Mouse (Mus musculus): ENCODE data around the gene Gadl1. TPM values are rescaled to one million over a fixed set of nuclear protein-coding genes. Genes with fewer than 3 reads are reported as not detected.

Gadl1 gene
- polyA plus RNA-seq, 1 experiment from 2014 or later, result 0.30 TPM

DNA sequence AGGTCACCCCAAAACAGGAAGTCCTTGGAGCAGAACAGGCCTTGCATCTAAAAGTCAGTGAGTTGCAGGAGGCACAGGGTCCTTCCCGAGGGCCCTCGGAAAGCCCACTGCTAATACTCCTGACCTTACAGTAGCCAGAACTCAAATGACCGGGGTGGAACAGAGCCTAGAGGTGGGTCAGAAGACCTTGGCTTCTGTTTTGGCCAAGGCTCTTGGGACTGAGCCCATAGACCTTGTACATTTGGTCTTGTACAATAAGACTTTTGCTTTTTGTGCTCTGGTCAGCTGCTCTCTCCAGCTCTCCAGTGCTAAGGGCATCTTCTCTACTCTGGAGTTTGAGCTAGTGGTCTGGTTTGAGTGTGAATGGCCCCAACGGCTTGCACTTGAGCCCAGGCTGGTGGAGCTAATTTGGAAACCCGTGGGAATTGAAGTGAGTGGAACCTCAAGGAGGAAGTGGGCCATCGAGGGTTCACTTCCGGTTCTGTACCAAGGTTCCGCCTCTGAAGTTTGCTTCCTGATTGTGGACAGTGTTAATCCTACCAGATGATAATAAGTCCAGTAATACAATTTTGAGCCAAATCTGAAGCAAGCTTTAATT lies 174.6 kb downstream of the Gadl1 start:
- Histone ChIP-seq H3K9ac (ENCODE audit: low read depth, low read length) (no peak overlapping the region), H3K4me2 (replicated peaks; ENCODE audit: low read depth) (no peak overlapping the region), H3K4me3 (ENCODE audit: low read depth, low read length) (no peak overlapping the region), H3K9me3 (ENCODE audit: control insufficient read depth) (no peaks in the 10 kb centered on the region), H3K27ac (ENCODE audit: low read depth, low read length) (no peak overlapping the region), H3K36me3 (ENCODE audit: control insufficient read depth, insufficient read depth) (peaks cover 5% of the 10 kb centered on the region; the same call in 1 of the 2 replicates), H3K27me3 (replicated peaks; ENCODE audit: control insufficient read depth, insufficient read depth, low read length) (no peaks in the 10 kb centered on the region), H3K4me1 (replicated peaks; ENCODE audit: control insufficient read depth, insufficient read depth, low read length) (no peaks in the 10 kb centered on the region)
- 86% methylated on average over 8 of the region's 8 CpGs for WGBS
- ATAC-seq, result no peak
- no peak for TF ChIP-seq CTCF (IDR thresholded peaks at IDR 0.05; ENCODE audit: low read depth)

DNA sequence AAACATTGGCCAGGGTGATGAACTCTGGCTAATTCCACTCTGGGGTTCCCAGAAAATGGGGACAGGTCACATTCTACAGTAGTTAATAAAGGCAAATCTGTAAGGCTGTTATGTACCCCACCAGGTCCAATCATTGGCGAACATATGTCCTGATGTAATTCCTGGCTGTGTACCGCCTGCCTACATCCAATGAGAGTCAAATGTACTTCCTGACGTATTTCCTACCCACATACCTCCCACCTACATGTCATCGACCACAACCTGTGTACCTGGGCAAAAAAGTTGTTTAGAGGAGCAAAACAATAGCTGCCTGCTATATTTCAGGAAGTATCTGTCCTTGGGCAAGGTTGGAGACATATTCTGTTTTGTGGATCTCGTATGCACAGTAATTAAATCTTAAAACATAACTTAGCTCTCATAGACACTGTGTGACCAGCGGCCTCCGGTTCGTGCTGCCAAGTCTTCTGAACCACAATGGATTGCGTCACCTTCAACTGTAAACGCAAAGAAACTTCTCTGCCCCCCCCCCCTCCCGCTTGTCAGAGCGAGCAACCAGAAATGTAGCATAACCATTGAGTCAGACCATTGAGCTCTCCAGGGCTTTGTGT lies 175.2 kb downstream of the Gadl1 start:
- no peak overlapping the region for H3K4me2 ChIP-seq (replicated peaks; ENCODE audit: low read depth)
- WGBS, result 79% methylated on average over 12 of the region's 12 CpGs
- no peak overlapping the region for H3K4me3 ChIP-seq (ENCODE audit: low read depth, low read length)
- no peaks in the 10 kb centered on the region for H3K27me3 ChIP-seq (replicated peaks; ENCODE audit: control insufficient read depth, insufficient read depth, low read length)
- TF ChIP-seq CTCF (IDR thresholded peaks at IDR 0.05; ENCODE audit: low read depth), result no peak
- no peaks in the 10 kb centered on the region for H3K9me3 ChIP-seq (ENCODE audit: control insufficient read depth)
- no peak overlapping the region for H3K27ac ChIP-seq (ENCODE audit: low read depth, low read length)
- no peak overlapping the region for H3K9ac ChIP-seq (ENCODE audit: low read depth, low read length)
- H3K4me1 ChIP-seq (replicated peaks; ENCODE audit: control insufficient read depth, insufficient read depth, low read length), result no peaks in the 10 kb centered on the region
- ATAC-seq, result no peak
- peaks cover 9% of the 10 kb centered on the region for H3K36me3 ChIP-seq (ENCODE audit: control insufficient read depth, insufficient read depth)

DNA sequence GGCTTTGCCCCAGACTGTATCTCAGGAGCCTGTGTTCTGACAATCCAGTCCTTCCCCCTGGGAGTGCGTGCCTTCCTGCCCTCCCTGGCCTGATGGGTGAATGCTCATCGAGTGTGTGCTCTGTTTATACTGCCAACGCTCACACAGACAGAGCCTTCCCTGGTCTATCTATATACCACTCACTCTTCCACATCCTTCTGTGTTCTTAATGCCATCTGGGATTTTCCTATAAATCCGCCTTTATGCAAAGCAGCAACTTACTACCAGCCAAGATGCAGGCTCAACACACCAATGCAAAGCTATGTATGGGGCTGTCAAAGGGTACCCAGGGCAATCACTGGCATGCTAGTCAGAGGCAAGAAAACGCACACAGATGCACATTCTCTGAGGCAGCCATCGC lies 176.7 kb downstream of the Gadl1 start:
- H3K4me1 ChIP-seq (replicated peaks; ENCODE audit: control insufficient read depth, insufficient read depth, low read length), result no peaks in the 10 kb centered on the region
- no peaks in the 10 kb centered on the region for H3K9me3 ChIP-seq (ENCODE audit: control insufficient read depth)
- no peaks in the 10 kb centered on the region for H3K27me3 ChIP-seq (replicated peaks; ENCODE audit: control insufficient read depth, insufficient read depth, low read length)
- TF ChIP-seq CTCF (IDR thresholded peaks at IDR 0.05; ENCODE audit: low read depth), result no peak
- no peak overlapping the region for H3K4me3 ChIP-seq (ENCODE audit: low read depth, low read length)
- H3K9ac ChIP-seq (ENCODE audit: low read depth, low read length), result no peak overlapping the region
- no peak overlapping the region for H3K4me2 ChIP-seq (replicated peaks; ENCODE audit: low read depth)
- peaks cover 25% of the 10 kb centered on the region for H3K36me3 ChIP-seq (ENCODE audit: control insufficient read depth, insufficient read depth)
- ATAC-seq, result no peak
- no peak overlapping the region for H3K27ac ChIP-seq (ENCODE audit: low read depth, low read length)
- WGBS, result 80% methylated on average over 6 of the region's 6 CpGs

DNA sequence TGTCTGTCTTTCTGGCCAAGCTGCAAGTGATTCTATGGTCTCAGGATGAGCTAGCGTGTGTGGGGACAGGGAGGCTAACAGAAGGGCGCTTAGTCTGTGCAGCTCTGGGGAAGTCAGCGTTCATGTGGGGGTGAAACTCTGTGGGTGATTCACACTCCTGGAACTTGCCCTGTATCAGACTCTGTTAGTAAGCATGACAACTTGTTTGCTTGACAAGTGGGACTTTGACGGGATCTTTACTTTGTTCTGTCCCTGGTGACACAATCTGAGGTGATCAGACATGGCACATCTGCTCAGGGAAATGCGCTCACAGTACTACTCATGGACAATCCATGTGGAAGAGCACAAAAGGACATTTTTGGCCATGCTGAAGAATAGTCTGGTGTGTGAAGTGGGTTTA lies 178.0 kb downstream of the Gadl1 start:
- no peak overlapping the region for H3K4me3 ChIP-seq (ENCODE audit: low read depth, low read length)
- H3K27me3 ChIP-seq (replicated peaks; ENCODE audit: control insufficient read depth, insufficient read depth, low read length), result no peaks in the 10 kb centered on the region
- H3K4me2 ChIP-seq (replicated peaks; ENCODE audit: low read depth), result no peak overlapping the region
- H3K27ac ChIP-seq (ENCODE audit: low read depth, low read length), result no peak overlapping the region
- no peak for ATAC-seq
- H3K36me3 ChIP-seq (ENCODE audit: control insufficient read depth, insufficient read depth), result peaks cover 34% of the 10 kb centered on the region
- TF ChIP-seq CTCF (IDR thresholded peaks at IDR 0.05; ENCODE audit: low read depth), result no peak
- no peaks in the 10 kb centered on the region for H3K4me1 ChIP-seq (replicated peaks; ENCODE audit: control insufficient read depth, insufficient read depth, low read length)
- 93% methylated on average over 5 of the region's 5 CpGs for WGBS
- H3K9me3 ChIP-seq (ENCODE audit: control insufficient read depth), result no peaks in the 10 kb centered on the region
- no peak overlapping the region for H3K9ac ChIP-seq (ENCODE audit: low read depth, low read length)

DNA sequence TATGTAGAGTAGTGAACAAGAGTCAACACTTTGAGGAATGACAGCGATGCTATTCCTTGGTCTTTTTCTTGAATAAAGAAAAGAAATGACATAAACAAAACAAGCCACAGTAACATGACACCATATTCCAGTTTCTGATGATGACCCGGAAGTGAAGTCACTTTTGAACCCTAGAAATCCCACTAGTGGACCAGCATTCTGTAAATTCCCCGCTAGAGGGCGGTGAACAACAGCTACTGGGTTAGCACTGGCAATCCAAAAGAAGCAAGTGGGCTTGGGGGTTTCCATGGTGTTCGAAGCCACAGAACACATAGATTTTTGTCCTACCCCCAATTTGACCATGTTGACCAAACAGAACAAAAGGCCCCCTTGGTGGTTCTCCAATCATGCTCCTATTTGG lies 178.6 kb downstream of the Gadl1 start:
- WGBS, result 28% methylated on average over 5 of the region's 5 CpGs
- ATAC-seq, result no peak
- H3K9me3 ChIP-seq (ENCODE audit: control insufficient read depth), result no peaks in the 10 kb centered on the region
- H3K27me3 ChIP-seq (replicated peaks; ENCODE audit: control insufficient read depth, insufficient read depth, low read length), result no peaks in the 10 kb centered on the region
- H3K27ac ChIP-seq (ENCODE audit: low read depth, low read length), result no peak overlapping the region
- H3K9ac ChIP-seq (ENCODE audit: low read depth, low read length), result no peak overlapping the region
- H3K4me1 ChIP-seq (replicated peaks; ENCODE audit: control insufficient read depth, insufficient read depth, low read length), result no peaks in the 10 kb centered on the region
- TF ChIP-seq CTCF (IDR thresholded peaks at IDR 0.05; ENCODE audit: low read depth), result peak; percentile 89
- peaks cover 39% of the 10 kb centered on the region for H3K36me3 ChIP-seq (ENCODE audit: control insufficient read depth, insufficient read depth)
- no peak overlapping the region for H3K4me3 ChIP-seq (ENCODE audit: low read depth, low read length)
- H3K4me2 ChIP-seq (replicated peaks; ENCODE audit: low read depth), result no peak overlapping the region

DNA sequence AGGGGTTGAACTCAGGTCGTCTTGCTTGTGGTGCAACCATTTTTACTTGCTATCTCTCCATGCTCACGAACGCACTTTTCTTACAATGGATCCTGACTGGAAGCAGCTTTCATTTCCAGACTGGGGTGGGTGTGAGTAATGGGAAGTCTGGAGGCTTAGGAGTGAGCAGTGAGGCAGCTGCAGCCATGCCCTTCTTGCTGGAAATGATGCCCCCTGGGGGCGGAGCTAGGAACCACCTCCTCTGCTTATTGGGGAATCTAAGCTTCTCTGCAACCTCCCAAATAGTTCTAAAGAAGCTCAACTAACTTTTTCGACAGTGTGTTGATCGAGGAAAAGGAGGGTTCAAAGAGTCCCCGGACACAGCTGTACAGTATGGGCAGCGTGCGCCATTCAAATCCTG lies 179.7 kb downstream of the Gadl1 start:
- Histone ChIP-seq H3K4me2 (replicated peaks; ENCODE audit: low read depth) (no peak overlapping the region), H3K9me3 (ENCODE audit: control insufficient read depth) (no peaks in the 10 kb centered on the region), H3K4me1 (replicated peaks; ENCODE audit: control insufficient read depth, insufficient read depth, low read length) (no peaks in the 10 kb centered on the region), H3K4me3 (ENCODE audit: low read depth, low read length) (no peak overlapping the region), H3K27ac (ENCODE audit: low read depth, low read length) (no peak overlapping the region), H3K27me3 (replicated peaks; ENCODE audit: control insufficient read depth, insufficient read depth, low read length) (no peaks in the 10 kb centered on the region), H3K9ac (ENCODE audit: low read depth, low read length) (no peak overlapping the region), H3K36me3 (ENCODE audit: control insufficient read depth, insufficient read depth) (peaks cover 42% of the 10 kb centered on the region)
- no peak for ATAC-seq
- peak; percentile 50 for TF ChIP-seq CTCF (IDR thresholded peaks at IDR 0.05; ENCODE audit: low read depth)
- 90% methylated on average over 9 of the region's 9 CpGs for WGBS

Data from intestine, postnatal 0 days (tissue).